Mouse (Mus musculus): ENCODE measurements around the gene Rhbdf1. TPM values are rescaled to one million over a fixed set of nuclear protein-coding genes. Genes with fewer than 3 reads are reported as not detected.

Gene Rhbdf1
- total RNA-seq, 2 experiments from 2014 or later, result 13.9 to 14.4 TPM

GRCm38 (mm10) chr11:32194086-32194485, 28.0 kb downstream of the Rhbdf1 start:
- DNase-seq (ENCODE audit: extremely low spot score in 1 of 2, low spot score in 2 of 2), result no peak
- intact Hi-C loops (cut with DNase I), result no loop called here
- no peak overlapping the region for H3K27ac ChIP-seq
- TF ChIP-seq CTCF (IDR thresholded peaks at IDR 0.05), result no peak
- no peak overlapping the region for H3K4me3 ChIP-seq

GRCm38 (mm10) chr11:32193156-32193555, 28.9 kb downstream of the Rhbdf1 start:
- no peak overlapping the region for H3K4me3 ChIP-seq
- DNase-seq (ENCODE audit: extremely low spot score in 1 of 2, low spot score in 2 of 2), result no peak
- TF ChIP-seq CTCF (IDR thresholded peaks at IDR 0.05), result no peak
- no peak overlapping the region for H3K27ac ChIP-seq
- intact Hi-C loops (cut with DNase I), result no loop called here

GRCm38 (mm10) chr11:32190603-32191110, 31.4 kb downstream of the Rhbdf1 start:
- intact Hi-C loops (cut with DNase I), result no loop called here

GRCm38 (mm10) chr11:32190119-32190518, 32.0 kb downstream of the Rhbdf1 start:
- intact Hi-C loops (cut with DNase I), result no loop called here
- no peak for TF ChIP-seq CTCF (IDR thresholded peaks at IDR 0.05)
- no peak overlapping the region for H3K27ac ChIP-seq
- H3K4me3 ChIP-seq, result no peak overlapping the region
- DNase-seq (ENCODE audit: extremely low spot score in 1 of 2, low spot score in 2 of 2), result no peak

More at GRCm38 (mm10) chr11:32190603-32191110, 31.4 kb downstream of the Rhbdf1 start:
- H3K4me3 ChIP-seq, result no peak overlapping the region
- DNase-seq (ENCODE audit: extremely low spot score in 1 of 2, low spot score in 2 of 2), result no peak
- TF ChIP-seq CTCF (IDR thresholded peaks at IDR 0.05), result no peak
- H3K27ac ChIP-seq, result no peak overlapping the region

- Histone ChIP-seq H3K27ac (no peak overlapping the region), H3K4me3 (no peak overlapping the region)
- TF ChIP-seq CTCF (IDR thresholded peaks at IDR 0.05), result no peak
- DNase-seq (ENCODE audit: extremely low spot score in 1 of 2, low spot score in 2 of 2), result no peak
- intact Hi-C loops (cut with DNase I), result loop anchor here (10.0 kb wide), 1 partner anchor 395 kb away; no protein-coding TSS in a partner anchor
These were observed 32.7 kb downstream of the Rhbdf1 start for GRCm38 (mm10) chr11:32189434-32189833.

GRCm38 (mm10) chr11:32188881-32189280, 33.2 kb downstream of the Rhbdf1 start:
- intact Hi-C loops (cut with DNase I), result loop anchor here (10.0 kb wide), 1 partner anchor 396 kb away; no protein-coding TSS in a partner anchor
- H3K27ac ChIP-seq, result no peak overlapping the region
- H3K4me3 ChIP-seq, result no peak overlapping the region
- TF ChIP-seq CTCF (IDR thresholded peaks at IDR 0.05), result no peak
- no peak for DNase-seq (ENCODE audit: extremely low spot score in 1 of 2, low spot score in 2 of 2)

GRCm38 (mm10) chr11:32187256-32187655, 34.8 kb downstream of the Rhbdf1 start:
- no peak; the same call in none of the 2 replicates for TF ChIP-seq CTCF (IDR thresholded peaks at IDR 0.05)
- Histone ChIP-seq H3K4me3 (no peak overlapping the region), H3K27ac (no peak overlapping the region)
- intact Hi-C loops (cut with DNase I), result loop anchor here (10.0 kb wide), 1 partner anchor 398 kb away; no protein-coding TSS in a partner anchor
- DNase-seq (ENCODE audit: extremely low spot score in 1 of 2, low spot score in 2 of 2), result no peak

GRCm38 (mm10) chr11:32186031-32186430, 36.1 kb downstream of the Rhbdf1 start:
- DNase-seq (ENCODE audit: extremely low spot score in 1 of 2, low spot score in 2 of 2), result no peak
- TF ChIP-seq CTCF (IDR thresholded peaks at IDR 0.05), result no peak
- no peak overlapping the region for H3K27ac ChIP-seq
- intact Hi-C loops (cut with DNase I), result loop anchor here (10.0 kb wide), 1 partner anchor 399 kb away; no protein-coding TSS in a partner anchor
- H3K4me3 ChIP-seq, result no peak overlapping the region

GRCm38 (mm10) chr11:32184469-32184868, 37.6 kb downstream of the Rhbdf1 start:
- intact Hi-C loops (cut with DNase I), result loop anchor here (5.0 to 10.0 kb wide), 2 partner anchors 118 to 400 kb away; partner anchors contain the start of gene Hbq1a
- no peak for TF ChIP-seq CTCF (IDR thresholded peaks at IDR 0.05)
- no peak for DNase-seq (ENCODE audit: extremely low spot score in 1 of 2, low spot score in 2 of 2)
- no peak overlapping the region for H3K4me3 ChIP-seq
- no peak overlapping the region for H3K27ac ChIP-seq

- intact Hi-C loops (cut with DNase I), result loop anchor here (1.0 to 10.0 kb wide), 5 partner anchors 56 to 403 kb away; partner anchors contain the start of gene Hbq1a
- TF ChIP-seq CTCF (IDR thresholded peaks at IDR 0.05), result peak; percentile 90
- H3K4me3 ChIP-seq, result no peak overlapping the region
- DNase-seq (ENCODE audit: extremely low spot score in 1 of 2, low spot score in 2 of 2), result peak; percentile 84 to 93
- H3K27ac ChIP-seq, result no peak overlapping the region
These were observed 39.9 kb downstream of the Rhbdf1 start for GRCm38 (mm10) chr11:32181973-32182868.

GRCm38 (mm10) chr11:32181246-32181645, 40.9 kb downstream of the Rhbdf1 start:
- DNase-seq (ENCODE audit: extremely low spot score in 1 of 2, low spot score in 2 of 2), result no peak
- TF ChIP-seq CTCF (IDR thresholded peaks at IDR 0.05), result no peak
- intact Hi-C loops (cut with DNase I), result loop anchor here (5.0 to 10.0 kb wide), 2 partner anchors 121 to 404 kb away; partner anchors contain the start of gene Hbq1a
- Histone ChIP-seq H3K27ac (no peak overlapping the region), H3K4me3 (no peak overlapping the region)

GRCm38 (mm10) chr11:32178506-32178905, 43.6 kb downstream of the Rhbdf1 start:
- TF ChIP-seq CTCF (IDR thresholded peaks at IDR 0.05), result no peak
- no peak for DNase-seq (ENCODE audit: extremely low spot score in 1 of 2, low spot score in 2 of 2)
- intact Hi-C loops (cut with DNase I), result no loop called here

More at GRCm38 (mm10) chr11:32178506-32178905, 43.6 kb downstream of the Rhbdf1 start:
- no peak overlapping the region for H3K4me3 ChIP-seq
- no peak overlapping the region for H3K27ac ChIP-seq
